Comparison of ENCODE assay signal across 9 mouse cellular contexts in the genomic region with DNA sequence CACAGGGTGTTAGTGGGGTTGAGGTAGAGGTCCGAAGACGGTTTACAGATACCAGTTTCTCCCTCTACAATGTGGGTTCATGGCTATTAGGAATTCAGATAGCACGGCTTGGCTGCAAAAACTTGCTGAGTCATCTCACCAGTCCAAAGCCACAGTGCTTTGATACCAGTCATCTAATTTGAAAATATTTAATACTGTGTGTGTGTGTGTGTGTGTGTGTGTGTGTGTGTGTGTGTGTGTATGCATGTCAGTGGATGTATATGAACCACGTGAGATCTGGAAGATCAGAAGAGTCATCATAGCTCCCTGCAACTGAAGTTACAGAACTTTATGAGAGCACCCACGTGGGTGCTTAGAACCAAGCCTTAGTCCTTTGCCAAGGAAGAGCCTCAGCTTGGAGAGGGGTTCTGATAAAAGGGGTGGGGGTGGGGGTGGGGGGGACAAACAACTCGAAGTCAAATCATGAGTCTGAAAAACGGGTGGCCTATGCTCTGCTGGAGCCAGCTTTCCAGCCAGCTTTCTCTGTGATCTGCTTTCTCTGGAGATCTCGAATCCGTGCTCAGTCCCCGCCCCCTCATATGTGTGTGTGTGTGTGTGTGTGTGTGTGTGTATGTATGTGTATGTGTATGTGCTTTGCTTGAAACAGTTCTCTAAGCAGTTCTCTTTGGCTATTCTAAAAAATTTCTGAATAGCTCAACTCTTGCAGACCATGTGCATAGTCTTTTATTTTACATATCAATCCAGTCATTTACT. TPM values are rescaled to one million over a fixed set of nuclear protein-coding genes. Genes with fewer than 3 reads are reported as not detected.
DNase-seq lines count a peak whose midpoint lies in the region; ATAC-seq and TF ChIP-seq lines count a peak whose summit lies in the region.
"Had no signal": no experiment of that assay in that cellular context is flagged by ENCODE, and none has a peak within 500 bp of the region (broad histone marks: within the 10 kb centered on the region; RNA-seq: fewer than 3 reads in every experiment).

No protein-coding gene starts in this region.

- H3K27ac ChIP-seq in hindbrain, postnatal 0 days = no peak overlapping the region
- H3K27ac ChIP-seq in hindbrain, embryonic 14.5 days = no peak overlapping the region
- H3K27ac ChIP-seq in liver, embryonic 13.5 days = peak overlapping the region; percentile 43; the same call in 1 of the 2 replicates
- H3K27ac ChIP-seq in forebrain, postnatal 0 days (ENCODE audit: low read depth, low read length) = no peak overlapping the region

- H3K4me3 ChIP-seq in hindbrain, postnatal 0 days (ENCODE audit: low read length) = no peak overlapping the region
- H3K4me3 ChIP-seq in hindbrain, embryonic 14.5 days (replicated peaks; ENCODE audit: low read length) = no peak overlapping the region
- H3K4me3 ChIP-seq in E14TG2a.4 (replicated peaks; ENCODE audit: low read length) = peak overlapping the region; percentile 87; the same call in 1 of the 2 replicates
- 0 out of 2 replicates have a peak overlapping the region, but pooled peaks have one; percentile 1 for H3K4me3 ChIP-seq in liver, embryonic 13.5 days (replicated peaks)
- no peak overlapping the region for H3K4me3 ChIP-seq in forebrain, postnatal 0 days (ENCODE audit: low read depth, low read length)

- H3K27me3 ChIP-seq in hindbrain, postnatal 0 days (ENCODE audit: insufficient read depth, low read length) = no peaks in the 10 kb centered on the region
- H3K27me3 ChIP-seq in hindbrain, embryonic 14.5 days (ENCODE audit: control insufficient read depth, insufficient read depth, low read length) = no peaks in the 10 kb centered on the region
- no peaks in the 10 kb centered on the region for H3K27me3 ChIP-seq in E14TG2a.4 (ENCODE audit: insufficient read depth, low read length)
- no peaks in the 10 kb centered on the region for H3K27me3 ChIP-seq in liver, embryonic 13.5 days
- no peaks in the 10 kb centered on the region for H3K27me3 ChIP-seq in forebrain, postnatal 0 days (ENCODE audit: insufficient read depth, low read length)

- WGBS in hindbrain, postnatal 0 days = 51% methylated on average over 10 of the region's 10 CpGs
- WGBS in hindbrain, embryonic 14.5 days = 46% methylated on average over 10 of the region's 10 CpGs
- whole genome bisulfite sequencing in liver, embryonic 13.5 days (ENCODE audit: insufficient replicate concordance) = 35% methylated on average over 10 of the region's 10 CpGs
- 59% methylated on average over 10 of the region's 10 CpGs for WGBS in forebrain, postnatal 0 days

- no peaks in the 10 kb centered on the region for H3K36me3 ChIP-seq in hindbrain, postnatal 0 days (ENCODE audit: insufficient read depth, low read length)
- H3K36me3 ChIP-seq in hindbrain, embryonic 14.5 days (replicated peaks; ENCODE audit: control insufficient read depth, insufficient read depth) = no peaks in the 10 kb centered on the region
- no peaks in the 10 kb centered on the region for H3K36me3 ChIP-seq in E14TG2a.4 (ENCODE audit: insufficient read depth, low read length)
- no peaks in the 10 kb centered on the region for H3K36me3 ChIP-seq in liver, embryonic 13.5 days
- H3K36me3 ChIP-seq in forebrain, postnatal 0 days (ENCODE audit: insufficient read depth) = no peaks in the 10 kb centered on the region

- H3K9ac ChIP-seq in hindbrain, postnatal 0 days (replicated peaks; ENCODE audit: low read length) = no peak overlapping the region
- H3K9ac ChIP-seq in hindbrain, embryonic 14.5 days = no peak overlapping the region
- H3K9ac ChIP-seq in liver, embryonic 13.5 days = peak overlapping the region; percentile 36; the same call in 1 of the 2 replicates
- H3K9ac ChIP-seq in forebrain, postnatal 0 days = no peak overlapping the region

- ATAC-seq in hindbrain, postnatal 0 days = no peak
- ATAC-seq in hindbrain, embryonic 14.5 days (ENCODE audit: low FRiP score) = no peak
- ATAC-seq in liver, embryonic 13.5 days (ENCODE audit: low read depth) = no peak
- ATAC-seq in forebrain, postnatal 0 days = no peak

- no peaks in the 10 kb centered on the region for H3K9me3 ChIP-seq in hindbrain, postnatal 0 days (ENCODE audit: low read length)
- H3K9me3 ChIP-seq in hindbrain, embryonic 14.5 days (ENCODE audit: control insufficient read depth, low read length) = no peaks in the 10 kb centered on the region
- H3K9me3 ChIP-seq in E14TG2a.4 (ENCODE audit: low read length) = no peaks in the 10 kb centered on the region
- no peaks in the 10 kb centered on the region for H3K9me3 ChIP-seq in liver, embryonic 13.5 days (replicated peaks)
- H3K9me3 ChIP-seq in forebrain, postnatal 0 days (ENCODE audit: low read length) = no peaks in the 10 kb centered on the region

- no peaks in the 10 kb centered on the region for H3K4me1 ChIP-seq in hindbrain, postnatal 0 days (ENCODE audit: insufficient read depth, low read length)
- peaks cover 10% of the 10 kb centered on the region for H3K4me1 ChIP-seq in hindbrain, embryonic 14.5 days (replicated peaks; ENCODE audit: control insufficient read depth, insufficient read depth, low read length)
- H3K4me1 ChIP-seq in E14TG2a.4 (replicated peaks; ENCODE audit: low read depth, low read length) = peaks cover 31% of the 10 kb centered on the region
- peaks cover 46% of the 10 kb centered on the region for H3K4me1 ChIP-seq in liver, embryonic 13.5 days (replicated peaks)
- 0 out of 2 replicates have a peak, but pooled peaks cover 8% of the 10 kb centered on the region for H3K4me1 ChIP-seq in forebrain, postnatal 0 days (ENCODE audit: insufficient read depth)

- H3K4me2 ChIP-seq in hindbrain, postnatal 0 days (ENCODE audit: low read depth, low read length) = peak overlapping the region; percentile 93; the same call in 1 of the 2 replicates
- no peak overlapping the region for H3K4me2 ChIP-seq in hindbrain, embryonic 14.5 days (replicated peaks)
- peak overlapping the region; percentile 41 for H3K4me2 ChIP-seq in liver, embryonic 13.5 days
- H3K4me2 ChIP-seq in forebrain, postnatal 0 days (ENCODE audit: low read depth) = no peak overlapping the region

- peak; percentile 6 for DNase-seq in hindbrain, postnatal 0 days (ENCODE audit: low spot score)
- DNase-seq in hindbrain, embryonic 14.5 days (ENCODE audit: low spot score) = no peak
- peak; percentile 54 for DNase-seq in NIH3T3 (ENCODE audit: low read depth)
- peak; percentile 38 for DNase-seq in liver, embryonic 13.5 days
- DNase-seq in forebrain, postnatal 0 days = no peak
- DNase-seq in left cerebral cortex, adult 18-20 months (ENCODE audit: low spot score in 2 of 2) = no peak
- DNase-seq: adrenal gland, postnatal 25 days; thymus, adult 18-20 months had no signal

- TF ChIP-seq CTCF in hindbrain, postnatal 0 days (IDR thresholded peaks at IDR 0.05; ENCODE audit: low read depth) = no peak
- no peak for TF ChIP-seq CTCF in E14TG2a.4 (conservative IDR thresholded peaks at IDR 0.05; ENCODE audit: low read length)
- no peak for TF ChIP-seq CTCF in forebrain, postnatal 0 days (IDR thresholded peaks at IDR 0.05; ENCODE audit: low read depth)

RNA-seq across cellular contexts. Expression of a gene that starts 2.6 kb away (rescaled TPM):
- total RNA-seq in hindbrain, postnatal 0 days (2014; rRNA removed) = 32.4 and 35.4 TPM in 2 replicates
- polyA plus RNA-seq in hindbrain, postnatal 0 days (2015; fragmentation: Nextera tagmentation; extraction: Ambion mirVana) = 9.4 and 9.6 TPM in 2 replicates
- polyA plus RNA-seq in hindbrain, embryonic 14.5 days (2014; fragmentation: Nextera tagmentation; extraction: Ambion mirVana) = 12.8 and 13.2 TPM in 2 replicates
- polyA plus RNA-seq in liver, embryonic 13.5 days (2015; fragmentation: Nextera tagmentation; extraction: Ambion mirVana) = 4.2 and 4.4 TPM in 2 replicates
- 30.3 and 37.7 TPM in 2 replicates for total RNA-seq in forebrain, postnatal 0 days (2014; rRNA removed)
- polyA plus RNA-seq in forebrain, postnatal 0 days (2015; fragmentation: Nextera tagmentation; extraction: Ambion mirVana) = 7.3 TPM in 2 replicates
- 10 to 100 TPM; 29.8 to 33.1 TPM for total RNA-seq in left cerebral cortex, adult 18-20 months (2021)

Comparison
In these comparisons a context has a peak if more than half of its experiments do, and no peak if none do; other contexts are left out.
1. DNase-seq: peak in hindbrain, postnatal 0 days (single experiment), NIH3T3 (single experiment) and liver, embryonic 13.5 days (single experiment); none in hindbrain, embryonic 14.5 days (single experiment), forebrain, postnatal 0 days (single experiment) and left cerebral cortex, adult 18-20 months (0 of 2).
2. H3K4me2 ChIP-seq: peak in hindbrain, postnatal 0 days (single experiment) and liver, embryonic 13.5 days (single experiment); none in hindbrain, embryonic 14.5 days (single experiment) and forebrain, postnatal 0 days (single experiment).
3. H3K4me3 ChIP-seq: peak in E14TG2a.4 (single experiment) and liver, embryonic 13.5 days (single experiment); none in hindbrain, postnatal 0 days (single experiment), hindbrain, embryonic 14.5 days (single experiment) and forebrain, postnatal 0 days (single experiment).